Comparison of ENCODE assay signal across 27 mouse cellular contexts in genomic region chr16:57693906-57694522, GRCm38 (mm10).
"Had no signal": no experiment of that assay in that cellular context is flagged by ENCODE, and none has a peak within 500 bp of the region (broad histone marks: within the 10 kb centered on the region; RNA-seq: fewer than 3 reads in every experiment).

No protein-coding gene starts in this region.

- H3K27ac ChIP-seq: gastrocnemius, adult 2 months; heart, embryonic 10.5 days; hindbrain, embryonic 10.5 days; hindbrain, embryonic 12.5 days; hindbrain, embryonic 14.5 days; kidney, embryonic 15.5 days; kidney, postnatal 0 days; limb, embryonic 12.5 days; limb, embryonic 15.5 days; liver, embryonic 12.5 days; liver, embryonic 14.5 days had no signal

- ATAC-seq: hindbrain, embryonic 16.5 days; inflammation-experienced regulatory T-cells, adult 6 months; liver, embryonic 12.5 days had no signal

- H3K27me3 ChIP-seq: heart, embryonic 12.5 days; hindbrain, embryonic 12.5 days; kidney, embryonic 15.5 days; limb, embryonic 15.5 days; liver, embryonic 12.5 days had no signal

- H3K9me3 ChIP-seq: heart, embryonic 10.5 days; heart, embryonic 12.5 days; hindbrain, embryonic 10.5 days; hindbrain, embryonic 12.5 days; kidney, embryonic 15.5 days; limb, embryonic 12.5 days; limb, embryonic 15.5 days; liver, embryonic 12.5 days had no signal

- H3K9ac ChIP-seq: heart, embryonic 12.5 days; hindbrain, embryonic 12.5 days; hindbrain, embryonic 14.5 days; kidney, embryonic 15.5 days; limb, embryonic 12.5 days; limb, embryonic 15.5 days; liver, embryonic 12.5 days; liver, embryonic 14.5 days had no signal

- H3K4me1 ChIP-seq: heart, embryonic 10.5 days; heart, embryonic 12.5 days; hindbrain, embryonic 10.5 days; hindbrain, embryonic 12.5 days; kidney, embryonic 15.5 days; limb, embryonic 15.5 days; liver, embryonic 12.5 days had no signal

- H3K4me2 ChIP-seq: heart, embryonic 12.5 days; hindbrain, embryonic 12.5 days; hindbrain, embryonic 14.5 days; kidney, embryonic 15.5 days; limb, embryonic 12.5 days; limb, embryonic 15.5 days; liver, embryonic 12.5 days had no signal

- DNase-seq: gastrocnemius, adult 2 months; gastrocnemius, postnatal 10 days; gastrocnemius, postnatal 25 days; heart, adult 18-20 months; heart, postnatal 10 days; heart, postnatal 4 days; kidney, adult 11 months; kidney, adult 2 months; kidney, adult 9 months; kidney, postnatal 14 days; kidney, postnatal 36 days; layer of hippocampus, adult 9-11 months; layer of hippocampus, postnatal 36 days; left cerebral cortex, postnatal 4 days had no signal

- H3K36me3 ChIP-seq: heart, embryonic 10.5 days; heart, embryonic 12.5 days; hindbrain, embryonic 10.5 days; hindbrain, embryonic 12.5 days; kidney, embryonic 15.5 days; limb, embryonic 12.5 days; limb, embryonic 15.5 days; liver, embryonic 12.5 days had no signal

- H3K4me3 ChIP-seq: gastrocnemius, adult 2 months; heart, embryonic 10.5 days; heart, embryonic 12.5 days; hindbrain, embryonic 10.5 days; hindbrain, embryonic 12.5 days; kidney, embryonic 15.5 days; limb, embryonic 12.5 days; limb, embryonic 15.5 days; liver, embryonic 12.5 days had no signal
